Mouse (Mus musculus): ENCODE results near the gene Lrrc61. TPM values are rescaled to one million over a fixed set of nuclear protein-coding genes. Genes with fewer than 3 reads are reported as not detected.
A peak's percentile ranks its signal among the peaks of the same experiment; 100 is the strongest.
"Not testable (repeated sequence)": the region's sequence is repeated elsewhere in the genome, so short reads cannot be mapped to it uniquely, and the experiment has no call there.

Gene Lrrc61
- 20.8 and 22.1 TPM in 2 replicates for polyA plus RNA-seq (2015; fragmentation: Nextera tagmentation; extraction: Ambion mirVana)

DNA sequence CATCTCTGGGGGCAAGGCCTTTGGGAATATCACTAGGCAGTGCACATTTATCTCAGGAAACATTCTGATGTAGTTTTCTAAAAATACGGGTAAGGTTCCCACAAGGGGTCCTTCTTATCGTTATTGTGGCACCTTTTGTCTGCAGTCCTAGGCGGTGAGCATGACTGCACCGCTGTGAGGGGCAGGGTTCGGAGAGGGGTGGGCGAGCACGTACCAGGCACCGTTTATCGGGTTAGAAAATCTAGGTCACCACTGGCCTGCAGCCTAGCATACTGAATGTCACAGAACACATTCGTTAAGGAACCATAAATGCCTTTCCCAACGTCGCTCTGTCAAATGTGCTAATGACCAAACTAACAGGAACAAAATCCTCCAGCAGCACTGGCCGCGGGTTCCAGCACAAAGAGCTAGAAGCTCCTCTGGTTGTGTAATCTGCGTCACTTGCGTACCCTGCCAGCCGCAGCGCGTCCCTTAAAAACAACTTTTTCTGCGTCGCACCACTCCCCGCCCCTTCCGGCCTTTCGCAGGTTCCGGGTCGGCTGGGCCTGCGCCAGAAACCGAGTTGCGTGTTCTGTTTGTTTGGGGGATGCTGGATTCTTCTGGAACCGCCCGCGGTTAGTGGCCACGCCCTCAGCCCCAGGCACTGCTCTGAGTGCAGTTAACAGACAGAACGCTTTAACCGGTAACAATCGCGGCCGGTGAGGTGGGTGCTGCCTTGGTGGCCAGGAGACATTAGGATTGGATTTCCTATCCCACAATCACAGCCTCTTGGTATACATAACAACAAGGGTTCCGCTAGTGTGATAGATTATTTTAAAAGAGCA is at the start of gene Lrrc61:
Lrrc61 (plus strand) TSS at position 517 of the 824 bp plus-strand sequence.
- Histone ChIP-seq H3K9ac (peak within 1 kb of the TSS; percentile 67), H3K4me2 (peak within 1 kb of the TSS; percentile 53), H3K4me1 (replicated peaks) (peaks cover 24% of the 10 kb centered on the region), H3K27ac (peak within 1 kb of the TSS; percentile 93), H3K36me3 (peaks cover 26% of the 10 kb centered on the region), H3K4me3 (peak within 1 kb of the TSS; percentile 45), H3K9me3 (no peaks in the 10 kb centered on the region), H3K27me3 (peaks cover 4% of the 10 kb centered on the region; the same call in 1 of the 2 replicates)
- under 1% methylated on average over 39 of the region's 39 CpGs for WGBS
- ATAC-seq (ENCODE audit: low FRiP score) = peak; percentile 94

- Histone ChIP-seq H3K27me3 (no peaks in the 10 kb centered on the region), H3K9me3 (no peaks in the 10 kb centered on the region), H3K9ac (no peak overlapping the region), H3K4me1 (replicated peaks) (peaks cover 14% of the 10 kb centered on the region), H3K36me3 (peaks cover 31% of the 10 kb centered on the region), H3K27ac (no peak overlapping the region), H3K4me2 (no peak overlapping the region), H3K4me3 (no peak overlapping the region)
- no peak for ATAC-seq (ENCODE audit: low FRiP score)
- WGBS = 86% methylated on average over 4 of the region's 4 CpGs
Measured at GRCm38 (mm10) chr6:48508087-48508486, 46.5 kb upstream of the Lrrc61 start.

GRCm38 (mm10) chr6:48510426-48510825 is 44.2 kb upstream of the Lrrc61 start:
- H3K4me2 ChIP-seq = no peak overlapping the region
- WGBS = 85% methylated on average over 4 of the region's 4 CpGs
- H3K27ac ChIP-seq = no peak overlapping the region
- no peaks in the 10 kb centered on the region for H3K9me3 ChIP-seq
- no peaks in the 10 kb centered on the region for H3K27me3 ChIP-seq
- peaks cover 3% of the 10 kb centered on the region for H3K4me1 ChIP-seq (replicated peaks)
- H3K36me3 ChIP-seq = peaks cover 54% of the 10 kb centered on the region
- no peak for ATAC-seq (ENCODE audit: low FRiP score)
- H3K9ac ChIP-seq = no peak overlapping the region
- no peak overlapping the region for H3K4me3 ChIP-seq

GRCm38 (mm10) chr6:48511861-48512260 is 42.7 kb upstream of the Lrrc61 start:
- WGBS = 89% methylated on average over 7 of the region's 7 CpGs
- Histone ChIP-seq H3K4me3 (no peak overlapping the region), H3K4me1 (replicated peaks) (no peaks in the 10 kb centered on the region), H3K4me2 (no peak overlapping the region), H3K27me3 (no peaks in the 10 kb centered on the region), H3K9ac (no peak overlapping the region), H3K36me3 (peaks cover 69% of the 10 kb centered on the region), H3K27ac (no peak overlapping the region), H3K9me3 (no peaks in the 10 kb centered on the region)
- no peak for ATAC-seq (ENCODE audit: low FRiP score)

GRCm38 (mm10) chr6:48524882-48525281 is 29.7 kb upstream of the Lrrc61 start:
- H3K27ac ChIP-seq; H3K4me3 ChIP-seq; H3K27me3 ChIP-seq; ATAC-seq (ENCODE audit: low FRiP score); H3K9me3 ChIP-seq; H3K9ac ChIP-seq; H3K4me2 ChIP-seq; H3K4me1 ChIP-seq (replicated peaks): not testable (repeated sequence)
- 96% methylated on average over 16 of the region's 16 CpGs for WGBS
- H3K36me3 ChIP-seq = peaks cover 31% of the 10 kb centered on the region

DNA sequence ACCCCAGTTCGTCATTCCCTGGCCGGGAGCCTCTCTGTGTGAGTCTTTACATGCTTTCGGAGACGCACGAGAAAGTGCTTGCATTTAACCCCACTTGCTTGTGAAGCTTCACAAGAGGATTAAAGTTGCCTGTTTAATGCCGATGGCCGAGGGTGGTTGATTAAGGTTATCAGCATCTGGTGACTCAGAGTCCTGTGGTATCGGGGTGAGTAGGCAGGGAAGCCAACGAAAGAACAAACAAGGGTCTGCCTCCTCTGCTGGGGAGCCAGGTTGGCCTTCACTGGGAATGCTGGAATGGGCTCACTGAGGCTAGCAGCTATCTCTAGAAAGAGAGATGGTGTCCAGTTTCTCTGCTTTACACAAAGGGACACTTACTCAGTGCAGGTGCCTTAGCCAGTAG is 26.7 kb upstream of the Lrrc61 start:
- no peak overlapping the region for H3K4me2 ChIP-seq
- no peak overlapping the region for H3K9ac ChIP-seq
- H3K27ac ChIP-seq = no peak overlapping the region
- WGBS = 87% methylated on average over 9 of the region's 9 CpGs
- no peaks in the 10 kb centered on the region for H3K9me3 ChIP-seq
- no peaks in the 10 kb centered on the region for H3K4me1 ChIP-seq (replicated peaks)
- no peaks in the 10 kb centered on the region for H3K27me3 ChIP-seq
- ATAC-seq (ENCODE audit: low FRiP score) = no peak
- peaks cover 46% of the 10 kb centered on the region for H3K36me3 ChIP-seq
- no peak overlapping the region for H3K4me3 ChIP-seq

- Histone ChIP-seq H3K9me3 (no peaks in the 10 kb centered on the region), H3K27ac (no peak overlapping the region), H3K9ac (peak overlapping the region; percentile 29; the same call in 1 of the 2 replicates), H3K4me2 (no peak overlapping the region), H3K4me1 (replicated peaks) (no peaks in the 10 kb centered on the region), H3K36me3 (peaks cover 49% of the 10 kb centered on the region), H3K4me3 (no peak overlapping the region), H3K27me3 (no peaks in the 10 kb centered on the region)
- no peak for ATAC-seq (ENCODE audit: low FRiP score)
- 79% methylated on average over 14 of the region's 14 CpGs for WGBS
Measured at GRCm38 (mm10) chr6:48529261-48529660, 25.3 kb upstream of the Lrrc61 start.

DNA sequence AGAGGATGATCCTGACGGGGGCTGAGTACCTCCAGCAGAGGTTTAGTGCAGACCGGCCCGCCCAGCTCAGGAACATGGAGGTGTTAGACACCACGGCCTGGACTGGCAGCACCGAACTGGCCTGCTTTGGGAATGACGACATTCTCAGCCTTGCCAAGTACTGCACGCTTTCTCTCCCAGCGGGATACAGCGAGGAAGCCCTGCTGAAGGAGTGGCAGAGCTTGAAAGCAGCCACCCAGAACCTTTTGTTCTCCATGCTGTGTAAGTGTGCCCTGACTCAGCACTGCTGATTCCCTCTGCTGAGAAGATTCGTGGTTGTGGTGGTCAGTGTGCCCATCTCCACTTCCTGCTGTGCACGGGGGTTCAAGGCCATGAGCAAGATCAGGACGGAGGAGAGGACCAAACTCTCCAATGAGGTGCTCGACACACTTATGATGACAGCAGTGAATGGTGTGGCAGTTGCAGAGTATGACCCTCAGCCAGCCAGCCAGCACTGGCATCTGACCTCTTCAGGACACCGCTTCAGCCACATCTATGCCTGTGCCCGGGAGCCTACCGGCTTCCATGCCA is 24.6 kb upstream of the Lrrc61 start:
- 82% methylated on average over 16 of the region's 16 CpGs for WGBS
- Histone ChIP-seq H3K9ac (peak overlapping the region; percentile 29; the same call in 1 of the 2 replicates), H3K4me3 (no peak overlapping the region), H3K9me3 (no peaks in the 10 kb centered on the region), H3K27ac (no peak overlapping the region), H3K27me3 (no peaks in the 10 kb centered on the region), H3K36me3 (peaks cover 48% of the 10 kb centered on the region), H3K4me1 (replicated peaks) (no peaks in the 10 kb centered on the region), H3K4me2 (no peak overlapping the region)
- ATAC-seq (ENCODE audit: low FRiP score) = no peak

DNA sequence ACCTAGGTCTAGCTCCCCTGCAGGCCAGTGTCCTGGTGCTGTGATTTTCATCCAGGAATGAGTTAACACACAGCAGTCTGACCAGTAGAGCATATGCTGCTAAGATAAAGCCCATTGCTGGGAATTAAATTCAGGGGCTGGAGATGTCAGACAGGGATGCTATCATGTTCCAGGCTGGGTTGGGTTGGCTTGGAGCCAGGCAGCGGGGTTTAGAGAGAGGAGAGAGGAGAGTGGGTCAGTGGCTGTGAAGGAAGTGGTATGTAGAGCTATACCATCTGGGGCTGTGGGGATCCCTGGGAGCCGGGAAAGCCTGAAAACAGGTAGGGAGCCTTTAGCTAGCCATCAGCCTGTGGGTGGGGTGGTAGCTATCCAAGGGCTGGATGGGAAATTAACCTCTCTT is 23.7 kb upstream of the Lrrc61 start:
- Histone ChIP-seq H3K4me3 (no peak overlapping the region), H3K27me3 (no peaks in the 10 kb centered on the region), H3K4me1 (replicated peaks) (no peaks in the 10 kb centered on the region), H3K9me3 (no peaks in the 10 kb centered on the region), H3K9ac (no peak overlapping the region), H3K36me3 (peaks cover 42% of the 10 kb centered on the region), H3K27ac (no peak overlapping the region), H3K4me2 (no peak overlapping the region)
- 69% methylated on average over 2 of the region's 2 CpGs for WGBS
- no peak for ATAC-seq (ENCODE audit: low FRiP score)

- Histone ChIP-seq H3K36me3 (peaks cover 30% of the 10 kb centered on the region), H3K4me3 (no peak overlapping the region), H3K27ac (no peak overlapping the region), H3K4me1 (replicated peaks) (peaks cover 19% of the 10 kb centered on the region), H3K9ac (no peak overlapping the region), H3K4me2 (no peak overlapping the region), H3K9me3 (no peaks in the 10 kb centered on the region), H3K27me3 (no peaks in the 10 kb centered on the region)
- no peak for ATAC-seq (ENCODE audit: low FRiP score)
- WGBS = 87% methylated on average over 2 of the region's 2 CpGs
Measured at GRCm38 (mm10) chr6:48533475-48533874, 21.1 kb upstream of the Lrrc61 start.

GRCm38 (mm10) chr6:48534913-48535312 is 19.7 kb upstream of the Lrrc61 start:
- Histone ChIP-seq H3K36me3 (peaks cover 21% of the 10 kb centered on the region), H3K27me3 (no peaks in the 10 kb centered on the region), H3K4me3 (no peak overlapping the region), H3K27ac (no peak overlapping the region), H3K4me2 (no peak overlapping the region), H3K9ac (no peak overlapping the region), H3K9me3 (no peaks in the 10 kb centered on the region), H3K4me1 (replicated peaks) (peaks cover 32% of the 10 kb centered on the region)
- 85% methylated on average over 8 of the region's 8 CpGs for WGBS
- ATAC-seq (ENCODE audit: low FRiP score) = no peak

DNA sequence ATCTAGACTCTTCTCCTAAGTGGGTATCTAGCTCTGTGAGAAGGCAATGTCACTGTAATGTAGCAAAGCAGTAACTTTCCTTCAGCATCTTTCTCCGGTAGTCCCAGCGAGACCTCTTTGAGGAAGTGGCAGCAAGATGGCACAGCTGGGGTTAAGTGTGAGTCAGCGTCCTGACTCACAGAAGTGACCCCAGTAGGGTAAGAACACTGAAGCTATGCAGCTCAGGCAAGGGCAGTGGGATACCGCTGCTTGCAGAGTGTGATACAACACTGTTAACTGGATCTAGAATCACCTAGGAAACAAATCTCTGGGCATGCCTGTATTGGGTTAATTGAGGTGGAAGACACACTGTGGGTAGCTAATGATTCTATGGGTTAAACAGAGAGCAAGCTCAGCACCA is 18.5 kb upstream of the Lrrc61 start:
- Histone ChIP-seq H3K27me3 (no peaks in the 10 kb centered on the region), H3K4me1 (replicated peaks) (peaks cover 35% of the 10 kb centered on the region), H3K36me3 (peaks cover 25% of the 10 kb centered on the region), H3K4me2 (no peak overlapping the region), H3K4me3 (no peak overlapping the region), H3K9ac (peak overlapping the region; percentile 92), H3K27ac (no peak overlapping the region), H3K9me3 (no peaks in the 10 kb centered on the region)
- 76% methylated on average over 4 of the region's 4 CpGs for WGBS
- no peak for ATAC-seq (ENCODE audit: low FRiP score)

Measured in hindbrain, embryonic 13.5 days (tissue).